Mouse (Mus musculus): ENCODE results near the gene Itgb3bp. TPM values are rescaled to one million over a fixed set of nuclear protein-coding genes. Genes with fewer than 3 reads are reported as not detected.

Itgb3bp gene
- polyA plus RNA-seq (2012; rRNA removed), result 7.6 TPM in 2 replicates

DNA sequence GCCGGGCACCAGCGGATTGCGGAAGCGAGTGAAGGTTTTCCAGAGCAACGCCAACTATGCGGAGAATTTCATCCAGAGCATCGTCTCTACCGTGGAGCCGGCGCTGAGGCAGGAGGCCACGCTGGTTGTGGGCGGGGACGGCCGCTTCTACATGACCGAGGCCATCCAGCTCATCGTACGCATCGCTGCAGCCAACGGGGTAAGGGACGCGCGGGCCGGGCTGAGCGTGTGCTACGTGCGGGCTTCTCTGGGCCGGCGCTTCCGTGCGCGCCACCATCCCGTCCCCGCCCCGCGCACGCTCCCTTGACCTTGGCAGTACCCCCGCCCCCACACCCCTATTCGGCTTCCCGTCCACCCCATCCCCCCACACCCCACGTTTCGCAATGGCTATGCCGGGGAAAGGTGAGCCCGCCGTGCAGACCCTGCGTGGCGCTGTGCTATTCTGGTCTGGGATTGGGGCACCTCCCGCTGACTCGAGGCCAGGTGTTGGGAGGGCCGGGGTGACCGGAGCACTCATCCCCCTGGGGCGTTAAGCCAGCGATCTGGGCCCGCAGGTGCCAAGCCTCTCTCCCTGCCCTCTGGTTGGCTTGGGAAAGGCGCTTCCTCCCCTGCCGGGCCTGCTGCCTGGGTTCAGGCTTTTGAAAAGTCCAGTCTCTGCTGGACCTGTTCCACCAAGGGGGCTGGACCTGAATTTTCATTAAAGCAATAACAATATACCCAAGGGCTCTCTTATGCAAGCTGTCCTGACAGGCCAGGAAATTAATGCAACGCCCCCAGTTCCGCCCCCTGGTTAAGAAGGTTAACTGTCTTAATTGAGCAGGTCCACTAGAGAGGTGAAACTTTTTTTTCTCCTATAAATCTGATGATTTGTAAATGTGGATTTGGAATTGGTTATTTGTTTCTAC is at the start of gene Itgb3bp:
Itgb3bp (minus strand) TSS at position 201 of the 905 bp plus-strand sequence.
- Histone ChIP-seq H3K4me1 (ENCODE audit: control insufficient read depth, insufficient read depth, low read length) (peaks cover 4% of the 10 kb centered on the region), H3K27ac (ENCODE audit: control insufficient read depth, insufficient read depth, low read depth, low read length) (peak within 1 kb of the TSS; percentile 46), H3K27me3 (ENCODE audit: control insufficient read depth, insufficient read depth, low read length) (no peaks in the 10 kb centered on the region), H3K36me3 (ENCODE audit: control insufficient read depth, insufficient read depth, low read length) (no peaks in the 10 kb centered on the region), H3K4me3 (ENCODE audit: control insufficient read depth, low read depth, low read length) (peak within 1 kb of the TSS; percentile 89)
- TF ChIP-seq CTCF (IDR thresholded peaks at IDR 0.05; ENCODE audit: control insufficient read depth, insufficient read depth, insufficient replicate concordance, low read depth, low read length) (no peak), POLR2A (IDR thresholded peaks at IDR 0.05; ENCODE audit: control insufficient read depth, low read depth, low read length) (no peak)

DNA sequence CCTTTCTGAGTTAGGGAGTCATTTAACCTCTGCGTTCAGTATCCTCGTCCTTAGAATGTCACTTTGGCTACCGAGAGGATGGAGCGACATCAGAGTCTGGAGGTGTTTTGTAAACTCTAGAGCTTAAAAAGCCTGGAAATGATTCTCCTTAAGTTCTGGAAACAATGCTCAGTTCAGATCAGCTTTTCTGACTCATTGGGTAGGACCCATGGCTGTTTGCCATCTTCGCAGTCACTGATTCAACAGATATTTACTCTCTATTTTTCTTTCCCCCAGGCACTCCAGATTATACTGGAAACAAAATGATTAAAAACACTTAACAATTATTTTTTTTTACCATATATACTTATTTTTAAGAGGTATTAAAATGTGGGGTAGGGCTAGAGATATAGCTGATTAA is 49.7 kb upstream of the Itgb3bp start:
- Histone ChIP-seq H3K4me1 (ENCODE audit: control insufficient read depth, insufficient read depth, low read length) (no peaks in the 10 kb centered on the region), H3K4me3 (ENCODE audit: control insufficient read depth, low read depth, low read length) (no peak overlapping the region), H3K27ac (ENCODE audit: control insufficient read depth, insufficient read depth, low read depth, low read length) (no peak overlapping the region), H3K36me3 (ENCODE audit: control insufficient read depth, insufficient read depth, low read length) (no peaks in the 10 kb centered on the region), H3K27me3 (ENCODE audit: control insufficient read depth, insufficient read depth, low read length) (no peaks in the 10 kb centered on the region)
- TF ChIP-seq CTCF (IDR thresholded peaks at IDR 0.05; ENCODE audit: control insufficient read depth, insufficient read depth, insufficient replicate concordance, low read depth, low read length) (no peak), POLR2A (IDR thresholded peaks at IDR 0.05; ENCODE audit: control insufficient read depth, low read depth, low read length) (no peak)

DNA sequence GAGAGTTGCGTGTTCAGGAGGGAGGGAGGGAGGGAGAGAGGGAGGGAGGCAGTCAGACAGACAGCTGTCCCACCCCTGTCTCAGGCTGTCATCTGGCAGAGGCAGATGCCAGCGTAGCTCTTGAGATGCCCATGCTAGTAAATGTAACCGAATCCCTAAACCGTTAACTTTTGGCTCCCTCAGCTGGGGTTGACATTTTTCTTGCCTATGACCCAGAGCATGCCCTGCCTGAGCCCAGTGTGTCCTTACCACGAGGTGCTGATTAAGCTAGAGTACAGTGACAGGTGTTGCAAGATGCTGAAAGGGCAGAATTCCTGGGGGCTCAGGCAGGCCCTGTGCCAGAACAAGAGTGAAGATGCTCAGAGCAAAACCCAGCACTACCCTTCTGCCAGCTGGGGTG is 44.8 kb upstream of the Itgb3bp start:
- TF ChIP-seq POLR2A (IDR thresholded peaks at IDR 0.05; ENCODE audit: control insufficient read depth, low read depth, low read length), result no peak
- H3K27ac ChIP-seq (ENCODE audit: control insufficient read depth, insufficient read depth, low read depth, low read length), result no peak overlapping the region
- H3K4me3 ChIP-seq (ENCODE audit: control insufficient read depth, low read depth, low read length), result no peak overlapping the region
- no peaks in the 10 kb centered on the region for H3K4me1 ChIP-seq (ENCODE audit: control insufficient read depth, insufficient read depth, low read length)
- H3K27me3 ChIP-seq (ENCODE audit: control insufficient read depth, insufficient read depth, low read length), result no peaks in the 10 kb centered on the region
- no peaks in the 10 kb centered on the region for H3K36me3 ChIP-seq (ENCODE audit: control insufficient read depth, insufficient read depth, low read length)

DNA sequence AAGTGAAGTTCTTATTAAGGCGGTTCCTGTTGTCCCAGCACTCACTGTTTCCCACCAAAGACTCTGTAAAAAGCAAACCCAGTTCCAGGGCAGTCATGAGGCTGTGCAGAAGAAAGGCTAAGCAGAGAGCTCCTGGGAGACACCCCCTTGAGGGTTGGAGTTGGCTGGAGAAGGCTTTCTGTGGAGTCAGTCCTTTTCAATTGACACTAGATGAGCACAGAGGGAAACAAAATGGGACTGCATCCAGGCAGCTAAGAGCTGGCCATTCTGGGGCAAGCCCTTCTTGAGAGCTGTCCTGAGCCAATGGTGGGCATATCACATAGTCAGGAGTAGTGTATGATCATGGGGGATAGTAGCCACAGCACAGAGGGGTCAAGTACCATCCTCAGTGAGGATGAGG is 44.3 kb upstream of the Itgb3bp start:
- no peak overlapping the region for H3K27ac ChIP-seq (ENCODE audit: control insufficient read depth, insufficient read depth, low read depth, low read length)
- no peaks in the 10 kb centered on the region for H3K4me1 ChIP-seq (ENCODE audit: control insufficient read depth, insufficient read depth, low read length)
- no peaks in the 10 kb centered on the region for H3K36me3 ChIP-seq (ENCODE audit: control insufficient read depth, insufficient read depth, low read length)
- H3K27me3 ChIP-seq (ENCODE audit: control insufficient read depth, insufficient read depth, low read length), result no peaks in the 10 kb centered on the region
- no peak for TF ChIP-seq POLR2A (IDR thresholded peaks at IDR 0.05; ENCODE audit: control insufficient read depth, low read depth, low read length)
- no peak for TF ChIP-seq CTCF (IDR thresholded peaks at IDR 0.05; ENCODE audit: control insufficient read depth, insufficient read depth, insufficient replicate concordance, low read depth, low read length)
- H3K4me3 ChIP-seq (ENCODE audit: control insufficient read depth, low read depth, low read length), result no peak overlapping the region

DNA sequence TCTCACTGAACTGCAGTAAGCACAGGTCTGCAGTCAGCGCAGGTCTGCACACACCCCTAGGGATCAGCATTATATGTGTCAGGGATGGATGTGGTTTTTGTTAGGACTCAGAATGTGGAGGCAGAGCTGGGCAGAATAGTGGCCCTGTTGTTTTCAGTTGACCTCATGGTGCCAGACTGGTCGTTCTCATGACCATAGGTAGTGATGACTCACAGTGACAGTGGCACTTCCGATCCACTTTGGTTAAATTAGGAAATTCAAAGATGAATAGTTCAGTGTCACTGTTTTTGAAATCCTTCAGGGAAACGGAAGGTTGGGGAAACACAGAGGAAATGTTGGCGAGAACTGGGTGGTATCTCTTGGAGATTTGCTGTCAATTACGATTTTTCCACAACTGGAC is 43.3 kb upstream of the Itgb3bp start:
- no peaks in the 10 kb centered on the region for H3K4me1 ChIP-seq (ENCODE audit: control insufficient read depth, insufficient read depth, low read length)
- H3K4me3 ChIP-seq (ENCODE audit: control insufficient read depth, low read depth, low read length), result no peak overlapping the region
- H3K27ac ChIP-seq (ENCODE audit: control insufficient read depth, insufficient read depth, low read depth, low read length), result no peak overlapping the region
- H3K36me3 ChIP-seq (ENCODE audit: control insufficient read depth, insufficient read depth, low read length), result no peaks in the 10 kb centered on the region
- H3K27me3 ChIP-seq (ENCODE audit: control insufficient read depth, insufficient read depth, low read length), result no peaks in the 10 kb centered on the region
- TF ChIP-seq POLR2A (IDR thresholded peaks at IDR 0.05; ENCODE audit: control insufficient read depth, low read depth, low read length), result no peak
- no peak for TF ChIP-seq CTCF (IDR thresholded peaks at IDR 0.05; ENCODE audit: control insufficient read depth, insufficient read depth, insufficient replicate concordance, low read depth, low read length)

DNA sequence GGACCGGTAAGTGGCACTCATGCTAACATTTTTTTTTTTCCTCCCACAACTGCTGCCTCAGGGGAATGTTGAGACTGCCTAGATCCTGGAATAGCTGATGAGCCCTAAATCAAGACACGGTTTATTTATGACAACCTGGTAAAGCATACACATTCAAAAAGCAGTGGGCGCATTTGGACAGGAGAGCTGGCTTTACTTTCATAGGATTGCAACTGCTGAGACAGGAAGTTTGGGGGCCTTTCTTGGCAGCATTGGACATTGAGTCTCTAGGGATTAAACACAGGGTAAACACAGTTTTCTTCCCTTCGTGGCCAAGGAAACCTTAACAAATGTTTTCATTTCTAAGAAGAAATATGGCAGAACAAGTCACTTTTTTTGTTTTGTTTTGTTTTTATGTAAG is 40.5 kb upstream of the Itgb3bp start:
- H3K27ac ChIP-seq (ENCODE audit: control insufficient read depth, insufficient read depth, low read depth, low read length), result no peak overlapping the region
- TF ChIP-seq CTCF (IDR thresholded peaks at IDR 0.05; ENCODE audit: control insufficient read depth, insufficient read depth, insufficient replicate concordance, low read depth, low read length) (no peak), POLR2A (IDR thresholded peaks at IDR 0.05; ENCODE audit: control insufficient read depth, low read depth, low read length) (no peak)

DNA sequence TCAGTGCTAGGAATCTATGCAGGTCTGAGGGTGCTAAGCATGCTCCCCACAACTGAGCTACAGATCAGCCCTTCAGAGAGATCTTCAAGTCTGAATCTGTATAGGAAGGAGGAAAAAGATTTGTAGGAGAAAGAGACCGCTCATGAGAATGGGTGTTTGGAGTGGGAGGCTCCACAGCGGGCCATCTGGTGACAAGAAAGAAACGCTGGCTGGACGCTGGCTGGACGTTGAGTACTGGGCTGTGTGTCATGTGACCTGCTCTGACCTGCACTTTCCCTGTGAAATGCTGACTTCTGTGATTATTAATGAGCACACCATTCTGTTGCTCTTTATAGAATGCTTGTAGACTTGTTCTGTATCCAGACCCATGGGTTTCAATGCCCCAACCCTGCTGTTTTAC is 39.7 kb upstream of the Itgb3bp start:
- Histone ChIP-seq H3K27me3 (ENCODE audit: control insufficient read depth, insufficient read depth, low read length) (no peaks in the 10 kb centered on the region), H3K36me3 (ENCODE audit: control insufficient read depth, insufficient read depth, low read length) (no peaks in the 10 kb centered on the region), H3K27ac (ENCODE audit: control insufficient read depth, insufficient read depth, low read depth, low read length) (no peak overlapping the region), H3K4me1 (ENCODE audit: control insufficient read depth, insufficient read depth, low read length) (no peaks in the 10 kb centered on the region), H3K4me3 (ENCODE audit: control insufficient read depth, low read depth, low read length) (no peak overlapping the region)
- TF ChIP-seq POLR2A (IDR thresholded peaks at IDR 0.05; ENCODE audit: control insufficient read depth, low read depth, low read length) (no peak), CTCF (IDR thresholded peaks at IDR 0.05; ENCODE audit: control insufficient read depth, insufficient read depth, insufficient replicate concordance, low read depth, low read length) (no peak)

More for the DNA sequence above, 40.5 kb upstream of the Itgb3bp start:
- Histone ChIP-seq H3K4me3 (ENCODE audit: control insufficient read depth, low read depth, low read length) (no peak overlapping the region), H3K36me3 (ENCODE audit: control insufficient read depth, insufficient read depth, low read length) (no peaks in the 10 kb centered on the region), H3K27me3 (ENCODE audit: control insufficient read depth, insufficient read depth, low read length) (no peaks in the 10 kb centered on the region), H3K4me1 (ENCODE audit: control insufficient read depth, insufficient read depth, low read length) (no peaks in the 10 kb centered on the region)
